Mouse (Mus musculus): Measurements from ENCODE around the gene Catip.

GRCm38 (mm10) chr1:74394311-74394710 lies 32.4 kb downstream of the Catip start:
- TF ChIP-seq CTCF (IDR thresholded peaks at IDR 0.05; ENCODE audit: insufficient read depth, low read depth, low read length) = no peak
- no peak for TF ChIP-seq POLR2A (IDR thresholded peaks at IDR 0.05; ENCODE audit: insufficient read depth, low read depth, low read length)

All from olfactory bulb, adult 2 months (tissue).